In the genomic region with DNA sequence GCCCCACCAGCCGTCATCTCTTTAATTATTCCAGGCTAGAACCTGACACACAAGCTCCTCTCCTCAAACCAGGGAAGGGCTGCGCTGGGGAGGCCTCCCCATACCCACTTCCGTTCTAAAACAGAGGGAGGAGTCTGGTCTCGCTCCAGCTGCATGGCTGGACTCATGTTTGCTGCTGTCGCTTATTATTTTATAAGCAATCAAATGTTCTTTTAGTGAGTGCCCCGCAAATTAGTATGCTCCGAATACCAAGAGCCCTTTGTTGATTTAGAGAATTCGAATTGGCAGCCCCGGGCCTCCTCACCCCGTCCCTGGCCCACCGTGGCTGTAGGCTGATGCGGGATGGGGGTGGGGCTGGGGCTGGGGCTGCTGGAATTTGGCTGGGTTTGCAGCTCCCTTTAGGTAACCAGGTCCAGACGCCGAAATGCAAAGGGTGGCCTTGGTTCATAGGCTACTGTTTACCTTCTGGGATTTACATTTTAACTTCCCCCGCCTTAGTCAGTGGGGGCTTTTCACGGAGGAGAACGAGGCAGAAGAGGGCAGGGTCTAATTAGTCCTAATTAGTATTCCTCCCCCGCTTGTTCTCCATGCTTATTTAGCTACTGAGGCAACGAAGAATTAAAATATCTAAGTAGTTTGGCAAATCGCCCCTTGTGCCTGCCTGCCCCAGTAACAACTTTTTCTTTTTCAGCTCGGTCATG, we compare ENCODE assay signal across 8 mouse cellular contexts. TPM values are rescaled to one million over a fixed set of nuclear protein-coding genes. Genes with fewer than 3 reads are reported as not detected.
DNase-seq lines count a peak whose midpoint lies in the region; ATAC-seq and TF ChIP-seq lines count a peak whose summit lies in the region.

No protein-coding gene starts in this region.

- H3K4me3 ChIP-seq in gastrocnemius, adult 2 months = peak overlapping the region; percentile 61
- peak overlapping the region; percentile 47 for H3K4me3 ChIP-seq in midbrain, embryonic 10.5 days

- no peaks in the 10 kb centered on the region for H3K36me3 ChIP-seq in midbrain, embryonic 10.5 days

- 2% methylated on average over 21 of the region's 21 CpGs for WGBS in midbrain, embryonic 10.5 days

- no peaks in the 10 kb centered on the region for H3K9me3 ChIP-seq in midbrain, embryonic 10.5 days (replicated peaks)

- H3K27me3 ChIP-seq in midbrain, embryonic 10.5 days (ENCODE audit: low read depth, poor library complexity, severe bottlenecking) = peaks cover 73% of the 10 kb centered on the region

- no peak for TF ChIP-seq CTCF in gastrocnemius, adult 2 months (IDR thresholded peaks at IDR 0.05)

- DNase-seq in gastrocnemius, adult 2 months = no peak
- DNase-seq in gastrocnemius, postnatal 14 days = no peak
- peak; percentile 70 for DNase-seq in forelimb bud, embryonic 11.5 days (ENCODE audit: low read depth, low spot score)
- peak; percentile 43 for DNase-seq in kidney, postnatal 10 days
- peak; percentile 55 for DNase-seq in midbrain, embryonic 10.5 days (ENCODE audit: low spot score)
- DNase-seq in thymus, postnatal 4 days = peak; percentile 63
- DNase-seq in left cerebral cortex, postnatal 4 days = no peak

- peaks cover 48% of the 10 kb centered on the region for H3K4me1 ChIP-seq in midbrain, embryonic 10.5 days

- H3K27ac ChIP-seq in gastrocnemius, adult 2 months = peak overlapping the region; percentile 80
- H3K27ac ChIP-seq in midbrain, embryonic 10.5 days (replicated peaks) = peak overlapping the region; percentile 81

- peak; percentile 68 for ATAC-seq in activated CD4-positive, CD25-positive, alpha-beta regulatory T cell, adult 4 months

- intact Hi-C loops in gastrocnemius, adult 2 months (cut with DNase I) = no loop called here
- intact Hi-C loops in gastrocnemius, postnatal 14 days (cut with DNase I; ENCODE audit: low total_unique reads) = loop anchor here (10.0 kb wide), 1 partner anchor 52 kb away; no protein-coding TSS in a partner anchor
- intact Hi-C loops in left cerebral cortex, postnatal 4 days (cut with DNase I) = no loop called here

RNA-seq across cellular contexts. Expression of a gene that starts 3.4 kb away (rescaled TPM):
- 10 to 100 TPM; 73.9 to 88.3 TPM for total RNA-seq in gastrocnemius, adult 2 months (2021)
- 10 to 100 TPM; 31.9 to 33.3 TPM for total RNA-seq in gastrocnemius, postnatal 14 days (2021)
- polyA plus RNA-seq in activated CD4-positive, CD25-positive, alpha-beta regulatory T cell, adult 4 months (2017; shearing (Covaris generic)) = 1 to 10 TPM in 1 of 2 experiments, under 1 TPM in 1; 0.85 to 1.6 TPM
- 9.0 and 13.6 TPM in 2 replicates for polyA plus RNA-seq in midbrain, embryonic 10.5 days (2016; fragmentation: Nextera tagmentation; extraction: Ambion mirVana)
- total RNA-seq in left cerebral cortex, postnatal 4 days (2021) = 10 to 100 TPM; 26.0 to 26.4 TPM

RNA-seq across cellular contexts. Expression of a gene that starts 39.0 kb away (rescaled TPM):
- total RNA-seq in gastrocnemius, adult 2 months (2021) = not detected
- total RNA-seq in gastrocnemius, postnatal 14 days (2021) = not detected
- polyA plus RNA-seq in activated CD4-positive, CD25-positive, alpha-beta regulatory T cell, adult 4 months (2017; shearing (Covaris generic)) = 1 to 10 TPM in 1 of 2 experiments, under 1 TPM in 1; 0.41 to 1.3 TPM
- polyA plus RNA-seq in midbrain, embryonic 10.5 days (2016; fragmentation: Nextera tagmentation; extraction: Ambion mirVana) = 0.10 and 0.15 TPM in 2 replicates
- total RNA-seq in left cerebral cortex, postnatal 4 days (2021) = not detected

Comparison
In these comparisons a context has a peak if more than half of its experiments do, and no peak if none do; other contexts are left out.
1. DNase-seq: peak in forelimb bud, embryonic 11.5 days (single experiment), kidney, postnatal 10 days (single experiment), midbrain, embryonic 10.5 days (single experiment) and thymus, postnatal 4 days (single experiment); none in gastrocnemius, adult 2 months (single experiment), gastrocnemius, postnatal 14 days (single experiment) and left cerebral cortex, postnatal 4 days (single experiment).